18 mouse cellular contexts compared by ENCODE assay signal in genomic region chr6:32793575-32793974, GRCm38 (mm10).
"Had no signal": no experiment of that assay in that cellular context is flagged by ENCODE, and none has a peak within 500 bp of the region (broad histone marks: within the 10 kb centered on the region; RNA-seq: fewer than 3 reads in every experiment).

No protein-coding gene starts in this region.

- DNase-seq: lung, embryonic 14.5 days; lung, postnatal 10 days; lung, postnatal 4 days; midbrain, embryonic 14.5 days; retina, postnatal 1 day; right cerebral cortex, adult 18-20 months; right cerebral cortex, postnatal 25 days; right cerebral cortex, postnatal 4 days; spleen, adult 18-20 months; thymus, adult 18-20 months; thymus, postnatal 14 days; thymus, postnatal 36 days had no signal

- H3K27ac ChIP-seq: midbrain, embryonic 10.5 days; midbrain, embryonic 12.5 days; neural tube, embryonic 13.5 days; neural tube, embryonic 15.5 days had no signal

- H3K27me3 ChIP-seq: midbrain, embryonic 12.5 days; neural tube, embryonic 13.5 days; neural tube, embryonic 15.5 days had no signal

- H3K4me2 ChIP-seq: lung, embryonic 14.5 days; midbrain, embryonic 12.5 days; neural tube, embryonic 13.5 days; neural tube, embryonic 15.5 days had no signal

- H3K9ac ChIP-seq: lung, embryonic 14.5 days; midbrain, embryonic 12.5 days; neural tube, embryonic 13.5 days; neural tube, embryonic 15.5 days had no signal

- ATAC-seq: midbrain, embryonic 16.5 days had no signal

- H3K9me3 ChIP-seq: midbrain, embryonic 10.5 days; midbrain, embryonic 12.5 days; neural tube, embryonic 13.5 days; neural tube, embryonic 15.5 days had no signal

- H3K4me3 ChIP-seq: midbrain, embryonic 10.5 days; midbrain, embryonic 12.5 days; myocyte; neural tube, embryonic 13.5 days; neural tube, embryonic 15.5 days had no signal
